Mouse (Mus musculus) ovary, adult 10 weeks (tissue): ENCODE results near the gene Scgb2b26. TPM values are rescaled to one million over a fixed set of nuclear protein-coding genes. Genes with fewer than 3 reads are reported as not detected.

Experiments
- polyA plus RNA-seq: library from polyadenylated mRNA; stranded (reverse); fragments of 350-450 nt; fragmentation: Illumina TruSeq; extraction: RNeasy Lipid Tissue Mini Kit (QIAGEN cat#74804); gene quantifications from one replicate; pipeline ENCODE4 v1.2.3, GENCODE M21; 2014

The Scgb2b26 gene
- polyA plus RNA-seq: not detected

DNA sequence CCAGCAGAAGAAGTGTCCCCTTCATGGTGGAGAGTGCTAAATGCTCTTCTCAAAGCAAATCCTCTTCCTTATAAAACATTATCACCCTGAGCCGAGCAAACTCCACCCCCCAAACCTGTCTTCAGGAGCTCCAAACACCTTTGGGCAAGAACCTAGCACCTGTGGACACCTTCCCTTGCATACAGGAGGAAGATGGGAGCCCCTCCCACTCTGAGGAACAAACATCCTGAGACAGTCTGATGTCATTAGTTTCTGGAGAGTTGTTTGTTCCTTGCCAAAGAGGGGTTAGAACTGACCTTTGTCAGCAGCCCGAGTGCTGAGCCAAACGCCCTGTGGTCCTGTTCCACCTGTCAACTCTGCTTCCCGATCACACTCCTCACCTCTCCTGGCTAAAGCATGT lies at the start of gene Scgb2b26:
TSS of gene Scgb2b26 (minus strand) at position 101 of the 400 bp plus-strand sequence.

Other genes starting within 250 kb of the Scgb2b26 start
- gene Scgb2b24, start 205.7 kb downstream of the Scgb2b26 start, polyA plus RNA-seq: not detected
- gene Scgb1b24, start 201.2 kb downstream of the Scgb2b26 start, polyA plus RNA-seq: not detected
- gene Scgb2b27, start 68.9 kb upstream of the Scgb2b26 start, polyA plus RNA-seq: not detected
- not detected for gene Scgb1b27, start 76.4 kb upstream of the Scgb2b26 start, polyA plus RNA-seq
- not detected for gene Scgb1b30, start 150.4 kb upstream of the Scgb2b26 start, polyA plus RNA-seq
- gene Wtip, start 188.2 kb upstream of the Scgb2b26 start, polyA plus RNA-seq: 0.68 TPM
- gene Uba2, start 224.6 kb upstream of the Scgb2b26 start, polyA plus RNA-seq: 109 TPM